Mouse (Mus musculus) CH12.LX (cell line): ENCODE measurements around the gene Rab37. TPM values are rescaled to one million over a fixed set of nuclear protein-coding genes. Genes with fewer than 3 reads are reported as not detected.

Experiments used
- DNase-seq: peaks from one replicate; pipeline ENCODE4 v3.0.0-alpha.2; 2013; ENCODE audit errors: extremely low read depth
- H3K27ac ChIP-seq: 2 replicates; pipeline ENCODE4 v1.5.1; 2012; ENCODE audit warnings: low read depth, mild to moderate bottlenecking, control low read depth, moderate library complexity; ENCODE audit not compliant: insufficient read depth
- H3K27me3 ChIP-seq: replicated peaks from 2 replicates; pipeline ENCODE3; 2012; ENCODE audit warnings: inconsistent platforms
- H3K36me3 ChIP-seq, 2 experiments: replicated peaks in 1 of 2; 2 replicates each; pipeline versions ENCODE3 to v1.6.1; 2012; ENCODE audit warnings: inconsistent platforms in 1 of 2, low read length in 1 of 2, mild to moderate bottlenecking in 1 of 2, mixed read lengths in 1 of 2, moderate library complexity in 1 of 2; ENCODE audit not compliant: control insufficient read depth in 1 of 2, insufficient read depth in 1 of 2
- H3K4me1 ChIP-seq, 2 experiments: 2 replicates each; pipeline ENCODE4 v1.6.1; 2012; ENCODE audit warnings: inconsistent platforms in 1 of 2, moderate library complexity in 1 of 2; ENCODE audit not compliant: insufficient read depth in 2 of 2, control insufficient read depth in 1 of 2
- H3K4me2 ChIP-seq: 2 replicates; pipeline ENCODE4 v1.6.1; 2012; ENCODE audit warnings: low read depth, mild to moderate bottlenecking, control low read depth; ENCODE audit not compliant: poor library complexity, insufficient read depth, severe bottlenecking
- H3K4me3 ChIP-seq, 3 experiments: fragments of 150-350 bp in 1 of 3; sonication (generic) in 1 of 3; replicated peaks in 1 of 3; 2 replicates each; pipeline versions ENCODE3 to v1.5.1; 2011 to 2012; ENCODE audit warnings: low read depth in 2 of 3, low read length in 2 of 3, mild to moderate bottlenecking in 2 of 3, moderate library complexity in 2 of 3, control low read depth in 1 of 3, improper control_type of control experiment in 1 of 3, inconsistent platforms in 1 of 3, mixed read lengths in 1 of 3; ENCODE audit not compliant: poor library complexity in 1 of 3
- H3K79me2 ChIP-seq: replicated peaks from 2 replicates; pipeline ENCODE4 v1.6.1; 2012; ENCODE audit warnings: mild to moderate bottlenecking, moderate library complexity; ENCODE audit not compliant: control insufficient read depth, poor library complexity, insufficient read depth, severe bottlenecking; ENCODE audit errors: extremely low read depth
- H3K9ac ChIP-seq: 2 replicates; pipeline ENCODE4 v1.6.1; 2012; ENCODE audit warnings: low read depth, mild to moderate bottlenecking, control low read depth, moderate library complexity; ENCODE audit not compliant: insufficient read depth
- H3K9me3 ChIP-seq: replicated peaks from 2 replicates; pipeline ENCODE3; 2012; ENCODE audit warnings: low read length, inconsistent platforms, mixed read lengths
- BHLHE40 ChIP-seq: IDR thresholded peaks from 2 replicates; pipeline ENCODE4 v1.6.1; 2011; ENCODE audit warnings: mild to moderate bottlenecking, low read depth, low read length, improper control_type of control experiment
- CHD2 ChIP-seq: IDR thresholded peaks from 2 replicates; pipeline ENCODE4 v1.6.1; 2011; ENCODE audit warnings: low read length, improper control_type of control experiment
- CTCF ChIP-seq, 2 experiments: IDR thresholded peaks in 1 of 2; conservative IDR thresholded peaks in 1 of 2; 2 replicates each; pipeline ENCODE4 v1.5.1; 2011 to 2012; ENCODE audit warnings: low read depth in 2 of 2, low read length in 2 of 2, improper control_type of control experiment in 1 of 2, inconsistent platforms in 1 of 2, mild to moderate bottlenecking in 1 of 2, moderate library complexity in 1 of 2
- E2F4 ChIP-seq: IDR thresholded peaks from 2 replicates; pipeline ENCODE4 v1.6.1; 2011; ENCODE audit warnings: low read depth, low read length, improper control_type of control experiment; ENCODE audit not compliant: insufficient replicate concordance
- ELF1 ChIP-seq: IDR thresholded peaks from 2 replicates; pipeline ENCODE4 v1.6.1; 2014; ENCODE audit warnings: low read depth, mild to moderate bottlenecking, inconsistent platforms, low read length, improper control_type of control experiment
- EP300 ChIP-seq: IDR thresholded peaks from 2 replicates; pipeline ENCODE4 v1.6.1; 2011; ENCODE audit warnings: low read length, improper control_type of control experiment
- HCFC1 ChIP-seq: IDR thresholded peaks from 2 replicates; pipeline ENCODE4 v1.6.1; 2012; ENCODE audit warnings: low read depth, mild to moderate bottlenecking, inconsistent platforms, low read length, improper control_type of control experiment
- JUN ChIP-seq: IDR thresholded peaks from 2 replicates; pipeline ENCODE4 v1.6.1; 2011; ENCODE audit warnings: low read depth, mild to moderate bottlenecking, low read length, improper control_type of control experiment, moderate library complexity; ENCODE audit not compliant: insufficient read depth
- JUND ChIP-seq: conservative IDR thresholded peaks from 2 replicates; pipeline ENCODE4 v1.6.1; 2011; ENCODE audit warnings: low read depth, low read length, improper control_type of control experiment
- KAT2A ChIP-seq: IDR thresholded peaks from 2 replicates; pipeline ENCODE4 v1.6.1; 2012; ENCODE audit warnings: low read length, improper control_type of control experiment, inconsistent platforms; ENCODE audit not compliant: insufficient replicate concordance
- MAFK ChIP-seq: IDR thresholded peaks from 2 replicates; pipeline ENCODE4 v1.6.1; 2011; ENCODE audit warnings: low read length, improper control_type of control experiment; ENCODE audit not compliant: insufficient replicate concordance
- MAZ ChIP-seq: IDR thresholded peaks from 2 replicates; pipeline ENCODE4 v1.6.1; 2012; ENCODE audit warnings: low read depth, mild to moderate bottlenecking, inconsistent platforms, low read length, improper control_type of control experiment, moderate library complexity
- MYC ChIP-seq: IDR thresholded peaks from 2 replicates; pipeline ENCODE4 v1.6.1; 2011; ENCODE audit warnings: low read depth, mild to moderate bottlenecking, improper control_type of control experiment, low read length
- POLR2A ChIP-seq: IDR thresholded peaks from 2 replicates; pipeline ENCODE4 v1.6.1; 2011; ENCODE audit warnings: low read depth, mild to moderate bottlenecking, improper control_type of control experiment, low read length
- POLR2AphosphoS2 ChIP-seq: IDR thresholded peaks from 2 replicates; pipeline ENCODE4 v1.6.1; 2011; ENCODE audit warnings: low read depth, low read length, improper control_type of control experiment
- RAD21 ChIP-seq: IDR thresholded peaks from 2 replicates; pipeline ENCODE4 v1.6.1; 2011; ENCODE audit warnings: low read depth, mild to moderate bottlenecking, low read length, improper control_type of control experiment, moderate library complexity
- SMC3 ChIP-seq: IDR thresholded peaks from 2 replicates; pipeline ENCODE4 v1.6.1; 2011; ENCODE audit warnings: low read depth, low read length, improper control_type of control experiment
- TBP ChIP-seq: conservative IDR thresholded peaks from 2 replicates; pipeline ENCODE4 v1.6.1; 2011; ENCODE audit warnings: low read depth, low read length, improper control_type of control experiment
- USF1 ChIP-seq: IDR thresholded peaks from 2 replicates; pipeline ENCODE4 v1.6.1; 2014; ENCODE audit warnings: low read depth, mild to moderate bottlenecking, inconsistent platforms, low read length, improper control_type of control experiment
- USF2 ChIP-seq: conservative IDR thresholded peaks from 2 replicates; pipeline ENCODE4 v1.6.1; 2011; ENCODE audit warnings: low read depth, low read length, improper control_type of control experiment
- ZKSCAN1 ChIP-seq: IDR thresholded peaks from 2 replicates; pipeline ENCODE4 v1.6.1; 2012; ENCODE audit warnings: low read depth, inconsistent platforms, low read length, improper control_type of control experiment, borderline replicate concordance
- dilution Hi-C: fragments of 300-500 bp; cut with MboI; formaldehyde crosslinking; loops from 2 replicates; pipeline ENCODE4 v1.14.3; 2020; ENCODE audit warnings: low sequenced_read_pairs; ENCODE audit not compliant: extremely low pct_unique_long_range_greater_than_20kb, extremely low pct_ligation_motif_present
- in situ Hi-C: fragments of 300-500 bp; cut with MboI; formaldehyde crosslinking; loops from 3 replicates; pipeline ENCODE4 v1.14.3; 2019; ENCODE audit warnings: low sequenced_read_pairs, low pct_ligation_motif_present, low pct_unique_long_range_greater_than_20kb, mixed read lengths
- polyA plus RNA-seq: library from polyadenylated mRNA; unstranded; fragments of >175 nt; gene quantifications from 2 replicates; pipeline ENCODE4 v1.2.1, GENCODE M21; 2012; ENCODE audit warnings: low read depth; ENCODE audit not compliant: insufficient read length
- total RNA-seq, 2 experiments: library from RNA; depleted of rRNA; stranded (reverse); fragments of 300-350 nt in 1 of 2; fragments of >200 nt in 1 of 2; gene quantifications; 2 replicates each; pipeline ENCODE4 v1.2.3; 2012 to 2014

The Rab37 gene
- total and polyA plus RNA-seq, 3 experiments: 2.0 to 3.6 (median 2.3) TPM

DNA sequence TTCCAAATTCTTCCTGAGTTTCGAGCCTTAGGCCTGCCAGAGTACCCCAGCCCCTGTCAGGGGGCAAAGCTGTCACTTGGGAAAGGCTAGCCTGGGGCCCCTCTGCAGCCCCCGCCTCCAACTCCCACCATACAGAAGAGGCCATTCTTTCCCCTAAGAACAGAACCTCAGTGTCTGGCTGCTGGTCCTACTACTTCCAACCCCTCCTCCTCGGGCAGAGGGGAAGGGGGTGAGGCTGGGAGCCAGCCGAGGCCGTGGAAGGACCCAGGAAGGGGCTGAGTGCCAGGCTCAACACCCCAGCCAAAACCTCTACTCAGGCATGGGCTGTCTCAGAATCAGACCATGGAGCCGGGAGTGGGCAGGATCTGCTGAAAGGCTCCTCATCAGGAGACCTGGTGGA is 88.0 kb downstream of the Rab37 start:
- Histone ChIP-seq H3K79me2 (no peaks in the 10 kb centered on the region), H3K27ac (no peak overlapping the region), H3K4me3 (no peak overlapping the region), H3K9ac (no peak overlapping the region), H3K9me3 (no peaks in the 10 kb centered on the region), H3K36me3 (peaks cover 70 to 93% of the 10 kb centered on the region in 2 experiments), H3K4me2 (no peak overlapping the region), H3K27me3 (no peaks in the 10 kb centered on the region), H3K4me1 (peaks cover 11 to 14% of the 10 kb centered on the region in 2 experiments)
- in situ Hi-C loops: no loop called here
- no peak for DNase-seq
- TF ChIP-seq ELF1 (no peak), E2F4 (no peak), RAD21 (no peak), HCFC1 (no peak), BHLHE40 (no peak)
- dilution Hi-C loops: no loop called here

DNA sequence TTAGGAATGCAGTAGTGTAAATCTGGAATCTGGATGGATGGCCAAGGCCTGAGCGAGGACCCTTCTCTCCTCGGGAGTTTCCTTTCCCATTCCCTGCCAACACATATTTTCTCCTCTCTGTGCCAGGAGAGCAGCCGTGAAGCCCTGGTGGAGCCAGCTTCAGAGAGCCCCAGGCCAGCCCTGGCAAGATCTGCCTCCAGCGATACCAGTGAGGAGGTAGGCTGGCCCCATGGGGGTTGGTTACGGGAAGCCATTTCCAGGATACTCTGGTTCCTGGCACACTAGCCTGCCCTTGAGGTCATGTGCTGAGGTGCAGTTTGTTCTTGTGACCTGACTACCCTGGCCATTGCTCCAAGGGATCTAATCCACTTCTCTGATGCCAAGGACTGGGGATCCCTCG is 88.7 kb downstream of the Rab37 start:
- Histone ChIP-seq H3K27me3 (no peaks in the 10 kb centered on the region), H3K79me2 (no peaks in the 10 kb centered on the region), H3K4me2 (no peak overlapping the region), H3K9me3 (no peaks in the 10 kb centered on the region), H3K9ac (no peak overlapping the region), H3K4me3 (no peak overlapping the region), H3K36me3 (peaks cover 71 to 94% of the 10 kb centered on the region in 2 experiments), H3K27ac (no peak overlapping the region), H3K4me1 (peaks cover 4 to 7% of the 10 kb centered on the region in 2 experiments)
- no peak for DNase-seq
- TF ChIP-seq SMC3: no peak
- TF ChIP-seq ZKSCAN1: no peak
- TF ChIP-seq JUND: no peak
- TF ChIP-seq USF1: no peak
- TF ChIP-seq POLR2A: no peak
- TF ChIP-seq CTCF (conservative IDR thresholded peaks at IDR 0.05 in 1 of 2, IDR thresholded peaks at IDR 0.05 in 1 of 2; ENCODE audit: low read depth in 2 of 2, low read length in 2 of 2): no peak
- no peak for TF ChIP-seq POLR2AphosphoS2
- TF ChIP-seq KAT2A: no peak
- TF ChIP-seq E2F4: no peak
- TF ChIP-seq MAFK: no peak
- TF ChIP-seq MYC: no peak
- TF ChIP-seq TBP: no peak
- TF ChIP-seq JUN: no peak
- TF ChIP-seq CHD2: no peak
- TF ChIP-seq MAZ: no peak
- no peak for TF ChIP-seq USF2
- no peak for TF ChIP-seq EP300
- dilution Hi-C loops: no loop called here
- in situ Hi-C loops: no loop called here
